Mouse (Mus musculus): ENCODE data around the gene Ccn1.

DNA sequence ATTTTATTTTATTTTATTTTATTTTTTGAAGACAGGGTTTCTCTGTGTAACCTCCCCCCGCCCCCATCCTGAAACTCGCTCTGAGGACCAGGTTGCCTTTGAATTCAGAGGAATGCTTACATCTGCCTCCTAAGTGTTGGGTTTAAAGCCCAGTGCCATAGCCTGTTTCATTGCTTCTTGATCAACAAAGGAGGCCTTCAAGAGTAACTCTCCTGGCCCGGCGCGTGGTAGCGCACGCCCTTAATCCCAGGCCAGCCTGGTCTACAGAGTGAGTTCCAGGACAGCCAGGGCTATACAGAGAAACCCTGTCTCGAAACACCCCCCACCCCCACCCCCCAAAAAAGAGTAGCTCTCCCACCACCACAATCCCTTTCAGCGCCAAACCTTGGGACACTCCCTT is 4.2 kb upstream of the Ccn1 start:
- TF ChIP-seq CTCF (IDR thresholded peaks at IDR 0.05; ENCODE audit: control insufficient read depth, insufficient read depth, insufficient replicate concordance, low read depth, low read length): no peak
- TF ChIP-seq POLR2A (IDR thresholded peaks at IDR 0.05; ENCODE audit: control insufficient read depth, low read depth, low read length): no peak
